ENCODE assay signal across 9 mouse cellular contexts in genomic region chr13:32803701-32804345, GRCm38 (mm10). TPM values are rescaled to one million over a fixed set of nuclear protein-coding genes. Genes with fewer than 3 reads are reported as not detected.
DNase-seq lines count a peak whose midpoint lies in the region; ATAC-seq and TF ChIP-seq lines count a peak whose summit lies in the region.
"Had no signal": no experiment of that assay in that cellular context is flagged by ENCODE, and none has a peak within 500 bp of the region (broad histone marks: within the 10 kb centered on the region; RNA-seq: fewer than 3 reads in every experiment).

No protein-coding gene starts in this region.

- H3K4me1 ChIP-seq in heart, adult 2 months (ENCODE audit: control insufficient read depth, insufficient read depth, low read length) = peaks cover 2% of the 10 kb centered on the region; the same call in 1 of the 2 replicates
- H3K4me1 ChIP-seq in hindbrain, embryonic 11.5 days (replicated peaks; ENCODE audit: control insufficient read depth, insufficient read depth, low read length) = no peaks in the 10 kb centered on the region
- peaks cover 20% of the 10 kb centered on the region for H3K4me1 ChIP-seq in midbrain, embryonic 11.5 days (ENCODE audit: control insufficient read depth, insufficient read depth, low read length)

- intact Hi-C loops in heart, adult 2 months (cut with DNase I) = loop anchor here (10.0 kb wide), 2 partner anchors 201 to 999 kb away; partner anchors contain the start of genes Foxc1 and Serpinb9
- intact Hi-C loops in heart, postnatal 25 days (cut with DNase I) = loop anchor here (5.0 to 10.0 kb wide), 2 partner anchors 469 to 997 kb away; partner anchors contain the start of genes Foxc1 and Gmds

- ATAC-seq in hindbrain, embryonic 11.5 days (ENCODE audit: low FRiP score) = no peak
- ATAC-seq in midbrain, embryonic 11.5 days (ENCODE audit: low FRiP score) = no peak
- no peak for ATAC-seq in erythroid progenitor cell, adult 5-6 weeks (replicated peaks; ENCODE audit: low FRiP score, poor library complexity, severe bottlenecking)

- no peak for TF ChIP-seq CTCF in heart, adult 2 months (IDR thresholded peaks at IDR 0.05)

- no peaks in the 10 kb centered on the region for H3K9me3 ChIP-seq in hindbrain, embryonic 11.5 days (ENCODE audit: control insufficient read depth, low read length)
- no peaks in the 10 kb centered on the region for H3K9me3 ChIP-seq in midbrain, embryonic 11.5 days (ENCODE audit: control insufficient read depth, low read length)

- 0 out of 2 replicates have a peak overlapping the region, but pooled peaks have one; percentile 20 for H3K9ac ChIP-seq in heart, adult 2 months (ENCODE audit: low read depth, low read length)
- H3K9ac ChIP-seq in hindbrain, embryonic 11.5 days (ENCODE audit: low read depth, low read length) = no peak overlapping the region
- H3K9ac ChIP-seq in midbrain, embryonic 11.5 days (ENCODE audit: low read length) = no peak overlapping the region; the same call in 1 of the 2 replicates

- TF ChIP-seq EP300 in heart, adult 2 months (IDR thresholded peaks at IDR 0.05; ENCODE audit: insufficient read depth, low read depth, low read length) = no peak

- peaks cover 2% of the 10 kb centered on the region; the same call in 1 of the 2 replicates for H3K79me2 ChIP-seq in heart, adult 2 months (replicated peaks; ENCODE audit: control insufficient read depth, insufficient read depth, low read length)

- peaks cover 21% of the 10 kb centered on the region for H3K36me3 ChIP-seq in heart, adult 2 months (ENCODE audit: control insufficient read depth, insufficient read depth, low read length)
- H3K36me3 ChIP-seq in hindbrain, embryonic 11.5 days (ENCODE audit: control insufficient read depth, insufficient read depth, low read length) = no peaks in the 10 kb centered on the region
- H3K36me3 ChIP-seq in midbrain, embryonic 11.5 days (ENCODE audit: control insufficient read depth, insufficient read depth, low read length) = peaks cover 2% of the 10 kb centered on the region; the same call in 1 of the 2 replicates

- H3K27me3 ChIP-seq in heart, adult 2 months (ENCODE audit: control insufficient read depth, insufficient read depth, low read length) = no peaks in the 10 kb centered on the region
- H3K27me3 ChIP-seq in hindbrain, embryonic 11.5 days (ENCODE audit: control insufficient read depth, insufficient read depth, low read length) = no peaks in the 10 kb centered on the region
- no peaks in the 10 kb centered on the region for H3K27me3 ChIP-seq in midbrain, embryonic 11.5 days (ENCODE audit: control insufficient read depth, insufficient read depth, low read length)

- no peak for TF ChIP-seq POLR2A in heart, adult 2 months (IDR thresholded peaks at IDR 0.05; ENCODE audit: insufficient read depth, low read depth, low read length)

- WGBS in heart, adult 2 months = 56% methylated on average over 4 of the region's 4 CpGs
- 83% methylated on average over 4 of the region's 4 CpGs for WGBS in hindbrain, embryonic 11.5 days
- WGBS in midbrain, embryonic 11.5 days = 65% methylated on average over 4 of the region's 4 CpGs

- H3K4me2 ChIP-seq in hindbrain, embryonic 11.5 days (replicated peaks; ENCODE audit: low read depth, low read length) = peak overlapping the region; percentile 83
- H3K4me2 ChIP-seq in midbrain, embryonic 11.5 days = peak overlapping the region; percentile 89

- no peak for DNase-seq in heart, adult 2 months
- DNase-seq in heart, postnatal 25 days (ENCODE audit: low spot score) = no peak
- DNase-seq in MN1 (ENCODE audit: low spot score) = peak; percentile 24
- DNase-seq in hindbrain, embryonic 11.5 days (ENCODE audit: low spot score) = no peak
- DNase-seq in midbrain, embryonic 11.5 days (ENCODE audit: low spot score, missing footprints) = no peak
- DNase-seq in right cerebral cortex, adult 2 months (ENCODE audit: low spot score in 2 of 2) = no peak
- no peak for DNase-seq in left cerebral cortex, adult 11 months (ENCODE audit: low spot score)
- DNase-seq: cerebellum, postnatal 14 days had no signal

- H3K27ac ChIP-seq in heart, adult 2 months = peak overlapping the region; percentile 82
- no peak overlapping the region for H3K27ac ChIP-seq in hindbrain, embryonic 11.5 days (ENCODE audit: low read depth, low read length)
- no peak overlapping the region for H3K27ac ChIP-seq in midbrain, embryonic 11.5 days (ENCODE audit: low read depth, low read length)

- H3K4me3 ChIP-seq in heart, adult 2 months = peak overlapping the region; percentile 99
- H3K4me3 ChIP-seq in hindbrain, embryonic 11.5 days (ENCODE audit: low read depth, low read length) = peak overlapping the region; percentile 79; the same call in 1 of the 2 replicates
- H3K4me3 ChIP-seq in midbrain, embryonic 11.5 days (ENCODE audit: low read depth, low read length) = peak overlapping the region; percentile 74

RNA-seq across cellular contexts. Expression of gene D930007J09Rik, which starts 1.2 kb away (rescaled TPM):
- total RNA-seq in heart, adult 2 months (2021) = not detected
- not detected in 2 replicates for polyA plus RNA-seq in heart, adult 2 months (2012; rRNA removed)
- not detected for total RNA-seq in heart, postnatal 25 days (2021)
- not detected in 2 replicates for polyA plus RNA-seq in hindbrain, embryonic 11.5 days (2014; fragmentation: Nextera tagmentation; extraction: Ambion mirVana)
- not detected in 2 replicates for polyA plus RNA-seq in midbrain, embryonic 11.5 days (2014; fragmentation: Nextera tagmentation; extraction: Ambion mirVana)
- total RNA-seq in erythroid progenitor cell, adult 5-6 weeks (2015; ENCODE audit: low replicate concordance) = not detected in 2 replicates
- total RNA-seq in erythroid progenitor cell, adult 5-6 weeks (2017; ENCODE audit: low replicate concordance) = not detected in 2 replicates

RNA-seq across cellular contexts. Expression of gene Wrnip1, which starts 2.0 kb away (rescaled TPM):
- total RNA-seq in heart, adult 2 months (2021) = 10 to 100 TPM; 21.3 to 21.7 TPM
- 17.4 and 32.9 TPM in 2 replicates for polyA plus RNA-seq in heart, adult 2 months (2012; rRNA removed)
- total RNA-seq in heart, postnatal 25 days (2021) = 10 to 100 TPM; 18.5 to 27.1 TPM
- 14.4 and 18.0 TPM in 2 replicates for polyA plus RNA-seq in hindbrain, embryonic 11.5 days (2014; fragmentation: Nextera tagmentation; extraction: Ambion mirVana)
- 14.3 and 17.2 TPM in 2 replicates for polyA plus RNA-seq in midbrain, embryonic 11.5 days (2014; fragmentation: Nextera tagmentation; extraction: Ambion mirVana)
- 13.0 and 17.2 TPM in 2 replicates for total RNA-seq in erythroid progenitor cell, adult 5-6 weeks (2015; ENCODE audit: low replicate concordance)
- total RNA-seq in erythroid progenitor cell, adult 5-6 weeks (2017; ENCODE audit: low replicate concordance) = 21.9 and 27.5 TPM in 2 replicates

RNA-seq across cellular contexts. Expression of gene Mylk4, which starts 20.1 kb away (rescaled TPM):
- total RNA-seq in heart, adult 2 months (2021) = 100 to 1,000 TPM; 262 to 290 TPM
- polyA plus RNA-seq in heart, adult 2 months (2012; rRNA removed) = 59.5 and 115 TPM in 2 replicates
- total RNA-seq in heart, postnatal 25 days (2021) = 100 to 1,000 TPM; 303 to 406 TPM
- 0.40 and 0.53 TPM in 2 replicates for polyA plus RNA-seq in hindbrain, embryonic 11.5 days (2014; fragmentation: Nextera tagmentation; extraction: Ambion mirVana)
- 0.07 TPM in 1 of 2 replicates, not detected in the other for polyA plus RNA-seq in midbrain, embryonic 11.5 days (2014; fragmentation: Nextera tagmentation; extraction: Ambion mirVana)
- total RNA-seq in erythroid progenitor cell, adult 5-6 weeks (2015; ENCODE audit: low replicate concordance) = not detected in 2 replicates
- not detected in 2 replicates for total RNA-seq in erythroid progenitor cell, adult 5-6 weeks (2017; ENCODE audit: low replicate concordance)

RNA-seq across cellular contexts. Expression of gene Serpinb1a, which starts 47.2 kb away (rescaled TPM):
- 1 to 10 TPM; 4.4 to 5.7 TPM for total RNA-seq in heart, adult 2 months (2021)
- 2.8 and 5.2 TPM in 2 replicates for polyA plus RNA-seq in heart, adult 2 months (2012; rRNA removed)
- total RNA-seq in heart, postnatal 25 days (2021) = 1 to 10 TPM; 4.0 to 5.6 TPM
- polyA plus RNA-seq in hindbrain, embryonic 11.5 days (2014; fragmentation: Nextera tagmentation; extraction: Ambion mirVana) = 0.27 TPM in 1 of 2 replicates, not detected in the other
- polyA plus RNA-seq in midbrain, embryonic 11.5 days (2014; fragmentation: Nextera tagmentation; extraction: Ambion mirVana) = 2.0 and 2.9 TPM in 2 replicates
- 77.8 and 91.8 TPM in 2 replicates for total RNA-seq in erythroid progenitor cell, adult 5-6 weeks (2015; ENCODE audit: low replicate concordance)
- 54.4 and 79.4 TPM in 2 replicates for total RNA-seq in erythroid progenitor cell, adult 5-6 weeks (2017; ENCODE audit: low replicate concordance)

Comparison
In these comparisons a context has a peak if more than half of its experiments do, and no peak if none do; other contexts are left out.
1. RNA of gene Mylk4, which starts 20.1 kb away (total RNA-seq): 303 to 406 TPM in heart, postnatal 25 days and 262 to 290 TPM in heart, adult 2 months; not detected in erythroid progenitor cell, adult 5-6 weeks; every median in the first group is over 100 times any median in the second.
2. Peak in every context shown above with its lines, with median percentiles within 50 percentile points of each other: H3K4me3 ChIP-seq.